Mouse (Mus musculus): Measurements from ENCODE around the gene Gse1.

Gse1 gene

DNA sequence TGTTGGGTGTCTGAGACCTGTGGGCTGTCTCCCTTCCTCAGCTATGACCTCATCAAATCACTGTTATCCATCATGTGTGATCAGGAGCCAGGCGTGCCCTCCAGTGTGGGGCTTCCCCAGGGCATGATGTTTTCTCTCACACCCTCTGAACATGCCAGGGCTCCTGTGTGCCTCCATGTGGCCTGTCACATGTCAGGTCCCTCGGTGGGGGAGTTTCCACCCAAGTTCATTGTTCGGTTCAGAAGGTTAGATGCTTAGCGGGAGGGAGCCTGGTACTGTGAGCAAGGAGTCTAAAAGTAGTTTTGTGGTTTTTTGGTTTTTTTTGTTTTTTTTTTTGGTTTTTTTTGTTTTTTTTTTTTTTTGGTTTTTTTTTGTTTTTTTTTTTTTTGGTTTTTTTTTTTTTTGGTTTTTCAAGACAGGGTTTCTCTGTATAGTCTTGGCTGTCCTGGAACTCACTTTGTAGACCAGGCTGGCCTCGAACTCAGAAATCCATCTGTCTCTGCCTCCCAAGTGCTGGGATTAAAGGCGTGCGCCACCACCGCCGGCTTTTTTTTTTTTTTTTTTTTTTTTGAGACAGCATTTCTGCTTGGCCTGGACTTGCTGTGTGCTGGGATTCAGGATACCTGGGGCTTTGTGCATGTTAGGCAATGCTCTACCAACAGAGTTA is 235.8 kb downstream of the Gse1 start:
- DNase-seq, result no peak

DNA sequence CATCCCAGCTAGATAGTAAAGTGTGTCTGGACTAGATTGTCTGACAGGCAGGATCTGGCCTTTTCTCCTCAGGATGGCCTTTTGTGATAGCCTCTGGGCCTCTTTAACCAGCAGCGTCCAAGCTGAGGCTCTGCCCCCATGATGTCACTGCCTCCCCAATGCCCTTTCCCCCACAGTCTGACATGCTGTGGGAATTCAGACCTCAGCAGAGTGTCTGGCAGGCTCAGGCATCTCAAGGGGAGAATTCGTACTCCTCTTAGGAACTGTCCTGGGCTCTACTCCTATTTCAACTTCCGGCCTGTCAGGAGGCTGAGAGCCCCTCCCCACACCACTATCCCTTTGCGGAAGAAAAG is 236.3 kb downstream of the Gse1 start:
- DNase-seq, result no peak

DNA sequence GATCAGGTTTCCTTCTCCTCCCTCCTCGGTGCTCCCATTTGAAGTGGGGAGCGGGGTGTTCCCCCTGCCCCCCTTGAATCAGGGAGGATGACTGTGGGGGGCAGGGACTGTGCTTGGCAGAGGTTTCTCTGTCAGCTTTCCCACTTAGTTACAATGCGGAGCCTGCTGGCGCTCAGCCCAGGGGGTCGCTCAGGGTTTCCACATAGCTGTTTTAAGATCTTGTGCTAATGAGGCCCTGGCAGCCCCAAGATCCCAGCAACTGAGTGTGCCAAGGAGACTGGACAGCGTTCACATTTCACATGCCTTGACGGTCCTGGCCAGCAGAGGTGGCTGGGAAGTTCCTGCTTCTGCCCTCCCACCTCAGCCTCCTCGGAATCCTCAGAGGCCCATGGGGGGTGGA is 237.5 kb downstream of the Gse1 start:
- peak; percentile 63 for DNase-seq

DNA sequence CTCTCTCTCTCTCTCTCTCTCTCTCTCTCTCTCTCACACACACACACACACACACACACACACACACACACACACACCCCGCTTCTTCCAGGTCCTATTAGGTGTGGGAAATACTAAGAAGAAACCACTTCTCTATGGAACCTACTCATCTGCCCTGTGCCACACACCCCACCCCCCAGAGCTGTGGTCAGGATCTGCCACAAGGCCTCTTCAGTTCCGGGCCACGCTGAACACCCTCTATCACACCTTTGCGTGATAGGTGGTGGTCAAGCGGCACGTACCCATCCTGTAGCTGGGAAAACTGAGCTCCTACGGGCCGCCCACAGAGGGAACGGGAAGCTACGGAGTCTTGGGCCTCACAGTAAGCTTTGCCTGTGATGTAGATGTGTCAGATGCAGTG is 238.0 kb downstream of the Gse1 start:
- DNase-seq, result no peak

DNA sequence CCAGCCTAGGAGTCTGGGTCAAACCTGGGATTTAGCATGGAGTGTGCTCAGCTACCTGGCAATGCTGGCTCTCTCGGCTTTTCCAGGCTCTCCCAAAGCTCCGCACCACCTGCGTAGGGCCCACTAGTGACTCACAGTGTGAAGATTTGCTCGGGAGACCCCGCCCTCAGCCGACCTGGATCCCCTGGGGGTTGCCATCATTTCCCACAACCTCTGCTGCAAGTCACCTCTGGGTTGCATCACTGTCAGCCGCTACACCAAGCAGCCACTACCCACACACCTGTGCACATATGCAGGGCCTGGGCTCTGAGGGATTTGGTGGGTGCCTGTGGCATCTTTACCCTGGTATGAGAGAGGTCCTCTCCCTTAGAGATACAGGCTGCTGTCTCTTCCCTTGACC is 239.3 kb downstream of the Gse1 start:
- DNase-seq, result no peak

DNA sequence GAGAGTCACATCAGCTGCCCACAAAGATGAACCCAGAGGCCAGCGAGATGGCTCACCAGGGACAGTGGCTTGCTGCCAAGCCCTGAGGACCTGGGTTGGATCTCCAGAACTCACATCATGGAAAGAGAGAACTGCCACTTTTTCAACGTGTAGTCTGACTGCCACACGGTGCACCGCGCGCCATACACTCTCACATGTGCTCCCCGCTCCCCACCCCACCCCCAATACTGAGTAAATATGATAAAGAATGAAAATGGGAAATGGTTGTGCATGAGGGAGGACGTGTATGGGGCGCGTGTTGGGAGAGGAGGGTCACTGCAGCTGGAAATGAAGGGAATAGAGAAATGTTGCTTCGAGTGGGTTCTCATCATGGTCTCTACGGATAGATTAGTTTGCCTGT is 241.9 kb downstream of the Gse1 start:
- no peak for DNase-seq

DNA sequence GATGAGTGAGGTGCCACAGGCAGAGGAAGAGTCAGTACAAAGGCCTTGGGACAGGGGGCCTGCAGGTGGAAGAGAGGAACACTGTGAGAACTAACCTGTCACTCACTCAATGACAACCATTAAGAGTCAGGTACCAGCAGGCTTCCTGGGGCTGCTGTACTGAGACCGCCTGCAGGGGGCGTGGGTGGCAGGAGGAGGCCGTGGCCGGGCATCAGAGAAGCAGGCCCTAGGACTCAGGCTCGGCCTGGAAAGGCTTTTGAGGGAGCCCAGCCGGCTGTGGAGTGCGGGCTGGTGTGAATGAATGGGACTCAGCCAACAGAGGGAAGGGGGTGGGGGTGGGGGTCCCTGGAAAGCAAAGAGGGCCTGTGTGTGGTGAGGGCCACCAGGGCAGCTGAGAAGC is 242.9 kb downstream of the Gse1 start:
- DNase-seq, result no peak

DNA sequence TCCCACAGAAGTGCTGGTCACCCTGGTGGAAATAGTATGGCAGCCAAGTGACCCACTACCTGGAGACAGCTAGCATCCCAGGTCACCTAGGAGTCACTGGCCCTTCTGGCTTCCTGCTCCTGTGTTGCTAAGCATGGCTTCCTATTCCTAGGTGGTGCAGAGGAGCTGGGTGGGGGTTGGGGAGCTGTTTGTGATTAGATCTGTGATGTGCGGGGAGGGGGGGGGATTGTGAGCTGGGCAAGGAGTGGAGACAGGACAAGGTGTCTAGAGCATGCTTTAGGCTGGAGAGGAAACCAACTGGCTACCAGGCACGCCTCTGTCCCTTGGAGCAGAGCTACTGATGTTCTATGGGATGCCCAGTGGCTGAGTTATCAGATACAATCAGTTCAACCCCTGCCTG is 243.5 kb downstream of the Gse1 start:
- no peak for DNase-seq

DNA sequence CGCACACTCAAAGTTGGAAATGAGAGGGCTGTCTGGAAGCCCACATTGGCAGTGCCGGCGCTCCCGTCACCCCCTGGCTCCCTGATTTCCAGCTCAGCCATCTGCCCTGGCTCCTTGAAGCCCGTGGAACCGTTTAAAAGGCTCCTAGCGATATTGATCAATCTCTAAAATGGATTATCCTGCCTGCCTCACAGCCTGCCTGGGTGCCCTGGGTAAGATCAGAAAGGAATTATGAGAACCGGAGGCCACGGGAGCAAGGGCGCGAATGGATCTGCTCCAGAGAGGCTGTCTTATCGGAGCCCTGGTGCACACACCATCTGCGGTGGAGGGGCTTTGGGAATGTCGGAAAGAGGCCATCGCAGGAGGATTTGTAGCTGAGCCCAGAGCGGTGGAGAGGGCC is 244.0 kb downstream of the Gse1 start:
- no peak for DNase-seq

DNA sequence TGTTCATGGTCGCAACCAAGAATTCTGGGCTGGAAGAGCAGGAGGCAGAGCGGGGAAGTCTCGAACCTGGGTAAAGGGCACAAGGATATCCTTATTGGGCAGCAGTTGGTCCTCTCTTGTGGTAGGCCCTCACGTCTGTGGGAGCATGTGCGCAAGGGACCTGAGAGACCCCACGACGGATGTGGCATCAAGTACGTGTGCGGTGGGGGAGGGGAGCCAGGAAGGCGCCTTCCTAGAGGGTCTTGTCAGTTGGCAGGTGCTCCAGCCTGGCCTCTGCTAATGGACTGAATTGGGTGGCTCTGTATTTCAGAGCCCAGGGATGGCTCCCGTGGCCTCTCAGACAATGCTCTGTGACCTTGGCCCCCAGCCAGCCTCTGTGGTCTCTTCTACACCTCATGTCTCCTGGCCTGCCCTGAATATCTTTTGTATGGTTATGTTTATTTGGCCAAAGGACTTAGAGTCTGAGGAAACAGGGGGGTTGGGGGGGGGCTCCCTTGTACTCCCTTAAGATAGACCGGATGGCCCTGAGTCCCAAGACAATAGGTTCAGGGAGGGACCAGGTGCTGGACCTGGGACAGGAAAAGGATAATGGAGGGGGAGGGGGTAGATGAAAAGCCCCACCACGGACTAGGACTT is 245.6 kb downstream of the Gse1 start:
- DNase-seq, result no peak

DNA sequence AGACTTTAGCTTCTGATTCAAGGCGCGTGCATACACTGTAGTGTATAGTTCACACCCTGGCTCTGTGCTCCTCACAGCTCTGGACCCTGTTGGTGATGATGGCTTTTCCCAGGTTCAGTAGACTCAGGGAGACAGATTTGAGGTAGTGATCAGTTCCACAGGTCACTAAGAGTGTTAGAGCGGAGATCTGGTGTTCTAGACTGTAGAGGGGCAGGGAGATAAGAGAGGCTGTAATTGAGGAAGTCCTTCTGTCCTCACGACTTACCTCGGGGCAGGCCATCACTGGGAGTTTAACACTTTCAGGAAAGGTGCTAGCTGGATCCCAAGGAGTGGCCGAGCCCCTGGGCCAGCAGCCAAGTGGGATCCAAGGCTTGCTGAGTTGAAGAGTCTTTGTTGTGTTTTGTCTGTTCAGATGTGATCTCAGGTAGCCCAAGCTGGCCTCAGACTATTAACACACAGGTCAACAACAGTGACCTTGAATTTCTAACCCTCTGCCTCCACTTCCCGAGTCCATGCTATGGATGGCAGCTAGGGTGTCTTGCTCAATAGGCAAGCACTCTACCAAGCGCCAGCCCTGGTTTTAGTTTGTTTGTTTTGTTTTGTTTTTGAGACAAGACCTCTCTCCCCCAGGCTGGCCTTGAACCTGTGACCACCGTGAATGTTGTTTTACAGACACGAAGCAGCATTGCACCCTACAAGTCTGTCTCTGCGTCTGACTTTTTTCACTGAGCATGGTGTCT is 246.4 kb downstream of the Gse1 start:
- DNase-seq, result no peak

DNA sequence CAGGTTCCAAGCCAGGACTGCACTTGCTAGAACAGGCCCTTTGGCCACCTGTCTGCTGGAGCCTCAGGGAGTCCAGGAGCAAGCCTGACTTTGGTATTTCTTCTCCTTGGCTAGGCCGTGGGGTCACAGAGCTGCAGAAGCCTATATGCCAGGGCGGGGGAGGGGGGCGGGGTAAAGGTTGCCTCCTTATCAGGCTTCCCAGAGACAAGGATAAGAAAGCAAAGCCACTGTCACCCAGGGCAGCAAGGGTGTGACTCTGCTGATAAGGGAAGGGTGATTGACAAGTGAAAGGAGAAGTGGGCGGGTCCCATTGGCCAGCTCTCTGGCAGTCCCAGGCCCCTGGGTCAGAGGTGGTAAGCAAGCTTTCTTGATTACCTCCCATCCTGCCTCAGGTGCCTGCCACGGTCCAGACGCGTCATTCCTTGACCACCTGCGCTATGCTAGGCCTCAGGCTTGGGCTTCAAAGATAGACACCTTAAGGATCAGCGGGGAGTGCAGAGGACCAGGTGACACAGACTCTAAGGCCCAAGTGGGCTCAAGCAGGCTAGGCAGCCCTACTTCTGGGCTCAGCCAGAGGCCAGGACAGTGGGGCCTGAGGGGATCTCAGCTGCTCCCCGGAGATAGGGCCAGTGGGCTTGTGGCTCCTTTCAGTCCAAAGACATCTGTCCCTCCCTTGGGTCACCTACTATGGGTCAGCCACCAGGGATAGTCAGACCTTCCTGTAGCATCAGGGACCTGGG is 247.4 kb downstream of the Gse1 start:
- DNase-seq, result no peak

DNA sequence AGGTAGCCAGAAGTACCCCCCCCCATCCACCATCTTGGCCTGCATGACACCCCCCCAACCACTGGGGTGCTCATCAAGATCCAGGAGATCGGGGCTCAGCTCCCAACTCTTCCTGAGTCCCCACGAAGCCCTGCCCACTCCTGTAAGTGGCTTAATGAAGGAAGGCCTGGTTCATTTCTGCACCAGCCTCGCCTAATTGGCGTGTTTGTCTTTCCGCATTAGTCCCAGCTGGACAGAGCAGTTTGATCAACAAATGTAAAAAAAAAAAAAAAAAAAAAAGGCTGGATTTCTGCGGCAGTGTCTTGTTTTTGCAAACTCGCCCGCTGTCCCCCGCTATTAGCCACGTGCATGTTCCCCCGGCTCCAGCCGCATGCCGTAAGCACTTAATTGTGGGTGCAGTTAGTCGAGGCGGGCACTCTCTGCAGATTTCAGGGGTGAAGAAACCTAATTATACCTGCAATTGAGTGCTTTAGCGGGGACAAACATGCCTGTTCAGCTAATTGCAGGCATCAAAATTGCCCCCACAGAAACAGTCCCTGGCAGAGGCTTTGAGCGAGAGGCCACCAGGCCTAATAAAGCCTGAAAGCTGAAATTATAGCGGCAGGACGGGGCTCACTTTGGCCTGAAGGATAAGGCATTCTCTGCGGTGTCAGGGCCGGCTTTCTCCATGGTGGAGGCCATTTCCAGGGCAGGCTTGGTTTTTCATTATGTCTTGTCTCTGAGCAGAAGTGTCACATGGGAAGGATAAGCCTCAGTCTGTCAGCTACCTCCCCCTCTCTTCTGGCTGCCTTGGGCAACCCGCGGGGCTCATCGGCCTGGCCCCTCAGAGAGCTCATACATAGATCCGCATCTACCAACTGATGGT is 248.7 kb downstream of the Gse1 start:
- DNase-seq, result no peak

DNA sequence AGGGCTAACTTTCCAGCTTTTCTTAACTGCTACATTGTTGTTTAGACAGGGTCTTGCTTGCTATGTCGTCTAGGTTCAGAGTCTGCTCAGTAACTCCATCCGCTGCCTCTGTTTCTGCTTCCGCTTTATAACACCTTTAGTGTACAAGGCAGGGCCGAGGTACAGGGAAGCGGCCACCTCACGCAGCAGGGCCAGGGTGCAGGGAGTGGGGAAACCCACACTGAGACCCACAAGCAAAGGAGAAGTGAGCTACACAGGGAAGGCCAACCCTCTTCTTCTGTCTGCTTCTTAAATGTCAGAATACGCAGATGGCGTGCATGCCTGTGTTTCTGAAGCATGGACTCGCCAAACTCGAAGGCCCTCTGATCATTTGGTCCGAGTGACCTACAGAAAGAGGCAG is 250.5 kb downstream of the Gse1 start:
- DNase-seq, result no peak

DNA sequence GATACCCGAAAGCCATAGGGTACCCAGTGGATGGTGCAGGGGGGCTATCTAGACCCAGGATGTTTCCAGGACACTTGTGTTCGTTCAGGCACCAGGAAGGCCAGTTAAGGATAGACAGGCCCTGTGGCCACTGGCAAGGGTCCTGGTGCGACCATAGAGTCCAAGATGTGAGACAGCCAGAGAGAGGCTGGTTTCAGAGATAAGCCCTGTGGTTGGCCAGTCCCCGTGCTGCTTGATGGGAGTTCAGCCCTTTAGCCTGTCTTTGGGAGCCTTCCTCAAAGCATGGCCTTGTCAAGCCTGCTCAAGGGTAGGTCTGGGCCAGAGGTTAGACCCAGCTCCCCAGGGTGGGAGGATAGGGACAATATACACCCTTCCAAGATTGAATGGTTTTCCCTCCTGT is 251.4 kb downstream of the Gse1 start:
- no peak for DNase-seq

DNA sequence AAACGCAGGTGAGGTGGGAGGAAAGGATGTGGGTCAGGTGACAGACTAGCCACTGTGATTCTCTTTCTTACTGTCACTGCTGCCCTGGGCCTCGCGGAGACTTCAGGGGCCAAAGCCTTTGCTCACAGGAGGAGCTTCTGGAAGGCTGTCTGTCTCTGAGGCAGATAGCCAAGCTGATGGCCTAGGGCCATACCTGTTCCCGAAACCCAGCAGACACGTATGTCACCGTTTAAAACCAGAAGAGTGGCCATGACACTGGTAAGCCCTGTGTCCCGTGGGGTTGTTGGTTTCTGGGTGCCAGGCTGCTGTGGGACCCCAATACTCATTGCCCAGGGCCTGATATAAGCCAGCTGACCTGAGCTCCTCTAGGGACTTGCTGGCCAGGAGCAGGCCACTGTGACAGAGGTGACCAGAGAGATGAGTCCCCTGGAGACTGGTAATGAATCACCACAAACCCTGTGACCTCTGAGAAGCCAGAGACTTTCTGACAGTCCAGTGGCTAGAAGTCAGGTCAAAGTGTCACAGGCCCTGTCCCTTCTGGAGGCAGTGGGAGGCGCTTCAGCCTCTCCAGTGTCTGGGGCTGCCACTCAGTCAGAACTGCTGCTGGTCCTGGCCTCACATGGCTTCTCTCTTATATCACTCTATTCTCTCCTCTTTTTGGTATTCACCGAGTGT is 253.9 kb downstream of the Gse1 start:
- no peak for DNase-seq

DNA sequence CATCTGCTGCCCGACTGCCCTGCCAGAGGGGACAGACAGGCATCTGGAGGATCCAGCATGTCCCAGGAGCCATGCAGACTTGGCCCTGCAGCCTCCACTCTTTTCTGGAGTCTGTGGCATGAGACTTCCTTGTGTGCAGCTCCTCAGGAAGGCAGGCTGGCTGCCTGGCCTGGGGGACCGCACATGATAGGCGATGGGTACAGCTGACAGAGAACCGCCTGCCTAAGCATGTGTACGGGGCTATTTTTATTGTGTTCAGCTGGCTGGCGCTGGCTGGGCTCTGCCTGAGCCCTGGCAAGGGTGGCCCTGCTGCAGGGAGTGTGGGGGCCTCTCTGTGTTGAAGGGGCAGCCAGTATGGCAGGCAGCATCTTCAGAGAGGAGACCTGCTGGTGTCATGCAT is 256.2 kb downstream of the Gse1 start:
- DNase-seq, result peak; percentile 77

DNA sequence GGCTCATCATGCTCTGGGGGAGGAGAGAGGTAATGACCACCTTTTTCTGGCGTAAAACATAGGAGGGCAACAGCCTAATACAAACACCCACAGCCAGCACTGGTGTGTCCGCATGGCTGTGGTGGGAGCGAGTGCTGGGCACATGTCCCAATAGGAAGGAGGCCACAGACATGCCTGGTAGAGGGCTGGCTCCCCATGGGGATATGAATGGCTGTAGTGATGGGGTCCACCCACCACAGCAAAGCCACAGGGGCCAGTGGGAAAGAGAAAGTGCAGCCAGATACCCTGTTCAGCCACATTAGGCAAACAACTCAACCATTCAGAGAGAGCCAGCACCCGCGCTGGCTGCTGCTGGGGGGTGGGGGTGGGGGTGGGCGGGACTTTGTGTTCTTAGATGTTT is 256.9 kb downstream of the Gse1 start:
- no peak for DNase-seq

DNA sequence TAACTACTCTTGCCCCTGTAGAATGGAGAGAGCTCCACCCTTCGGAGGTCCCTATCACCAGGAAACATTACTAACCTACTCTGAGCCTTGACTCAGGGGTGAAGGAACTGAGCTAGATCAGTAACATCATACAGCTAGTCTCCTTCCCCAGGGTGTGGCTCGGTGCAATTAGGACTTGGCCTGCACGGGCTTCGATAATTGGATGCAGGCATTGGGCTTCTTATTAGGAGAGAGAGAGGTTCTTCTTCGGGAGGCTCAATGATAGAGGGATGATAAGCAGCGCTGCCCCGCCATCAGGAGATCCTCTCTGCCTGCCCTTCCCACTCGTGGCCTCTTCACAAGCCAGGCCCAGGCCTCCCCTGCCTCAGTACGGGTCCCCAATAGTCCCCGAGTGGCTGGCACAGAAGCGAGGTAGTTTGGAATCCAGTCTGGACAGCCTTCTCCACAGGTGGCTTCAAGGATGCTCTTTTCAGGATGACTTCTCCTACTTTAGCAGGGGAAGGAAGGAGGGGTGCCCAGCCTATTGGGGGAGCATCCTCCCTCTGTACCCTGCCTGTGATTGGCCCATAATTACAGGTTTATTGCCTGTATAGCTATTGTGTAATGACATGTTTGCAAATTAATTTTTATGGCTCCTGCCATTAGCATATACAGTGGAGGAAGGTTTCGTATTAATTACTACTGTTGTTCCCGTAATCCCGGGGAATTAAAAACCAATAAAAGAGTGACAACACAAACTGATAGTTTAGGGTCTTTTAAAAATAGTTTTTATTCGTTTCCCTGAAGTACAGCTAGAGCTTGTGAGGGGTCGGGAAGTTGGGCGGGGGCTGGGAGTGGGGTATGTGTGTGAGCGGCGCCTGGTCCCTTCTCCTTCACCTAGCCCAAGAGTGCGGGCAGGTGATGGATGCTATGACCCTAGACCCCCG is 257.6 kb downstream of the Gse1 start:
- no peak for DNase-seq

DNA sequence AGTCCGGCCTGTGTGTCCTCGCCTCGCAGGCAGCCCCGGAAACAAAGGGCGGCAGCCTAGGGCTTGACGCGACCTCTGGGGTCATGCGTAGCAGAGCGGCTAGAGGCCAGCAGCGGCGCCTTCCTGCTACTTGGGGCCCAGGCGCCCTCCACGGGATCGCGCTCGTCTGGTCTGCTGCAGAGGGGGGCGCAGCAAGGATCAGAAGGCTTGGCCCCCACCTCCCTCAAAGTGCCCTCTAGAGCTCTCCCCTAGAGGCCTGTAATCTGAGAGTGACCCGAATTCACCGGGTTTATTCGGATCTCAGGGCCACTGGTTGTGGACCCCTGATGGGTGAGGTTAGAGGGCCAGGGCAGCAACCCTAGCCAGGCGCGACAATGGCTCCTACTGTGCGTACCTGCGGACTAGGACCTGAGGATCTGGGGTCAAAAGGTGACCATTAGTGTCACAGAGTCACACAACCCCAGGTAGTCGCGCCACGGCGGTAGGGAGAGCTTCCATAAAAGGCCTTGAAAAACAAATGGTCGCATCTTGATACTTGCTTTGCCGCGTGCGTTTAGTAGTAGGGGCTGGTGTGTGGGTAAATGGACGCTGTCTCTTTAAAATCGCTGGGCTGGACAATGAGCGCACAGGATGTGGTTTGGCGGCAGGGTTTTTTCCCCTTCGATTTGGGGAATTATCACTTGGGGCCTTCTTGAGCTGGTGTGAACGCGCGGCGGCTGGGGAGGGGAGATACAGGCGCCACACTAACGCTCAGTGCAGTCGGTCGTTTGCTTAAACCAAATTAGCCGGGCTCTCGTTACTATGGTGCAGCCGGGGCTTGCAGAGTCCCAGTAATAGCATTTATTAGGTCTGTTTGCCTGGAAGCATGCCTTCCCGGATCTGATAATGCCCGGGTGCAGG is 258.5 kb downstream of the Gse1 start:
- peak; percentile 65 for DNase-seq
